Mouse (Mus musculus) spleen, embryonic (tissue): ENCODE measurements around the gene Hnf1a.
"Not testable (repeated sequence)": the region's sequence is repeated elsewhere in the genome, so short reads cannot be mapped to it uniquely, and the experiment has no call there.

Source experiments
- CTCF ChIA-PET: fragments of 350-600 bp; sonication (Branson Sonifier 250); formaldehyde crosslinking; loops from one replicate; lab custom pipeline; 2022; lab: Charles Lee

Gene Hnf1a

DNA sequence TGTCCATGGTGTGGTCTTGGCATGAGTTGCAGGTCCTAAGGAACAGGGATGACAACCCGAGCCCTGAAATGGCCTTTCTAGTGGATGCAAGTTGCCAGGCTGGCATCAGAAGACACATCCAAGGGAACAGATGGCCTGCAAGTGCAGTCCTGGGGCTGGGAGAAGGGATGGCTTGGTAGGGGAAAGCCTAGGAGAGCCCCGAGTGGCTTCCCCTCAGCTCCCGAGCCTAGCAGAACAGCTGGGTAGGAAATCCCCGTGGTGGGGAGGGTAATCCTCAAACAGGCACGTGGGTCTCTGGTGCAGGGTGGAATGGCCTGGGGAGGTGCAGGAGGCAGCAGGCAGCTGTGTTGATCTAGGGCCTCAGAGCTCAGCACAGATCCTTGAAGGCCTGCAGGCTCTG lies 21.6 kb downstream of the Hnf1a start:
- CTCF ChIA-PET = interaction anchor here (0.7 kb wide), 1 partner anchor 52 kb away, joined by 4 read pairs; the partner anchor contains the start of gene Oasl2

DNA sequence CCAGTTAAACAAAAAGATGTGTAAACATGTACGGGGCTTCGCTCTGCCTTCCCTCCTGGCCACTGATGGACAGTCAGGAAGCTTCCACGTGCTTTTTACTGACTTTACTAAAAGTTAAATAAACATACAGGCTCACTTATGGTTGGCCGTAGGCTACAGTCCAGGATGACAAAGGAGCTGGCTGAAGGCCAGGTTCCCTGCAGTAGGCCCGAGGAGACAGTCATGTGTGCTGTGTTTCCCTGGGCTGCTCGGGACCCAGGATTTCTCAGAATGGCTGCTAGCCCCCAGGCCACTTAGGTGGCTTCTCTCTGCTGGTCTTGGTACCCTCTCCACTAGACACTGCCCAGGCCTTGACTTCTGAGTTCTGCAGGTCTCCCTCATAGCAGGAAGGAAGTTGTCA lies 22.0 kb downstream of the Hnf1a start:
- CTCF ChIA-PET = no interaction called here

DNA sequence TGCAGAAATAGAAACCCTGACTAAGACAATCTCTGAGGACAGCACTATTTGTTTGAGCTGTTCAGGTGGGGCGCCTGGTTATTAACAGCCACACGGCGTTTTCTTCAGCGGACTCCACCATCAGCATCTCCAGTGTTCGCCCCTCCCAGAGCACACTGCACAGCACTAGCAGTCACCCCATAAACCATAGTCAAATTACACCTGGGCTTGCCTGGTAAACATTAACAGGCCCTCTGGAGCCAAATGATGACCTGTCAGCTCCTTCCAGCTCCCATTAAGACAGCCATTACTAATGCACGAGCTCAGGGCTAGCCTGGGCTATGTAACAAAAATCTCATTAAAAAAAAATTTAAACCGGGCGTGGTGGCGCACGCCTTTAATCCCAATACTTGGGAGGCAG lies 25.8 kb downstream of the Hnf1a start:
- CTCF ChIA-PET = no interaction called here

DNA sequence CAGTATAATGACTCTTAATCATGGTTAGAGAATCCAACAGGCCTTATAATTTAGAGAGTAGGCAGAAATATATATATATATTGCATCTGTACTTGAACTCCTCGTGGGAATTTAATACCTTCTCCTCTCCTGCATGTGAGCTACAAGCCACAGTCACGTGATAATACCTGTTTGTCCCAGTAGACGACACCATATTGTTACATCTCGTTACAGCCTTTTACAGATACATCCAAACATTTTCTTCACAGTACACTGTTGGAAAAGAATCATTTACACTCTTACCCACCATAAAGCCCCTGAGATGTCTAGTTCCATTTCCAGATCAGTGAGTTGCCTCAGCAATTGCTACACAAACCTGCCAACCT lies 28.1 kb downstream of the Hnf1a start:
- CTCF ChIA-PET = interaction anchor here (0.9 kb wide), 1 partner anchor 66 kb away, joined by 3 read pairs; no protein-coding TSS in a partner anchor

DNA sequence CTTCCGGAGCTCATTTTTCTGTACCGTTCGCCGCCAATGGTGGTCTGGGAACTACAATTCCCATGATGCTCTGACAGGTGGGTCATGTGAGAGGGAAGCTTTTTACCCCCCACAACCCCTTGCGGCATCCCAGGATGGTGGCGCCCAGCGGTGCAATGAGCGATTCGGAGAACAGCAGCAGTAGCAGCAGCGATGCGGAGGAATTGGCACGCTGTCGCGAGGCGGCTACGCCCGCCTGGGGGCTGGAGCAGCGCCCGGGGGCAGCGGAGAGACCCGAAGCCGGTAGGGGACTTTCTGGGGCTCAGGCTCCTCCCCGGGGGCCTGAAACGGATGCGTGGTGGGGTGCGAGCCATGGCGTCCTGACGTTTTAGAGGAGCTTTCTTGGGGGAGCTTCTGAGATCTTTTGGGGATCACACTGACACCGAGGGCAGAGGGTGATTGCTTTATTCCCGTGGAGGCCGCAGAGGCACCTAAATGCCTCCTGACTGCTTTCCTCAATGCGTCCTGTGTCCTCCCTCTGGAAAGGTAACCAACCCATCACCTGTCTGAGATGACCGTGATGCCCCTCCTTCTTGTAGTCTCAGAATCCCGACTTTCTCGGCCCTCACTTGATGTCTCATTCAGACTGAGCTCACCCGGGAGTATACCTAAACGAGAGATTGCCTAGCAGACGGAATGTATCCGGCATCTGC lies 28.7 kb downstream of the Hnf1a start, which contains the start of gene 2210016L21Rik:
Gene 2210016L21Rik, plus strand, starts transcription at position 85 of the 692 bp plus-strand sequence.
- CTCF ChIA-PET = interaction anchor here (0.6 to 1.1 kb wide), 4 partner anchors 36 to 257 kb away, joined by 3 to 6 read pairs (median 4); no protein-coding TSS in a partner anchor

DNA sequence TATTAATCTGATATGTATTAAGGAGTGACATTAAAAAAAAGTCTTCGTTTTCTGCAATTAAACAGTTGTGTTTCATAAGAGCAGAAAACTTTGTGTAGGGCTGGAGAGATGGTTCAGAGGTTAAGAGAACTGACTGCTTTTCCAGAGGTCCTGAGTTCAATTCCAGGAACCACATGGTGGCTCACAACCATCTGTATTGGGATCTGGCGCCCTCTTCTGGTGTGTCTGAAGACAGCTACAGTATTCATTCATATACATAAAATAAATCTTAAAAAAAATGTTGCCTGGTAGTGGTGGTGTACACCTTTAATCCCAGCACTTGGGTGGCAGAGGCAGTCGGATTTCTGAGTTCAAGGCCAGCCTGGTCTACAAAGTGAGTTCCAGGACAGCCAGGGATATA lies 29.8 kb downstream of the Hnf1a start:
- CTCF ChIA-PET = interaction anchor here (0.7 to 1.1 kb wide), 2 partner anchors 35 to 175 kb away, joined by 3 to 6 read pairs; no protein-coding TSS in a partner anchor

DNA sequence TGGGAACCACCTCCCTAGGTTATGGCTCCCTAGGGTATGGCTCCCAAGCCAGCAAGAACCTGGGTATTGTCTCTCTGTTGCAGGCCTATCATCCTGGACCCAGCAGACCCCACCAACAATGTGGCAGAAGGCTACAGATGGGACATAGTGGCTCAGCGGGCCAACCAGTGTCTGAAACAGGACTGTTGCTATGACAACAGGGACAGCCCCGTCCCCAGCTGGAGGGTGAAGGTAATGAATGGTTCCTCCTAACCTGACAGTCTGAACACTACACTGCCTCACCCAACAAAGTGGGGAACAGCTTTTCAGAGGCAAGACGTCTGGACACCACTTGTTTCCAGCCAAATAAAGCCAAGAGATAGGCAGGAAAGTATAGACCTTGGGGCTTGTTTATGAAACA lies 35.1 kb downstream of the Hnf1a start:
- CTCF ChIA-PET = interaction anchor here (0.6 kb wide), 2 partner anchors 10 to 151 kb away, joined by 3 to 6 read pairs; no protein-coding TSS in a partner anchor

DNA sequence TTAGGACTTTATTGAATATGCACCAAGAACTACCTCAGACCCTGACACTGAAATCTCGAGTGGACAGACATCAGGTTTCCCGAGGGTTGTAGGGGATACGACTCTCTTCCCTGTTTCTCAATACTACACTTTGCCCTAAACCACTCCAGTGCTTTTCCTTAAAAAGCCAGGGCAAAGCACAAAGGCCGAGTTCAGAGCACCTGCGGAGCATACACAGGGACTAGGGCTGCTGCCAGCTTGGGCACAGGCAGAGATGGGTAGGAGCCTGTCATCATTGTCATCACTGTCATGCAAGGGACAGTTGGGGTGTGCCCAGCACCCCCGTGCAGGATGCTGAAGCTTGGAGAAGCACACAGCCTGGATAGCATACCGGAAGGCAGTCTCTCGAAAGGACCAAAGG lies 37.7 kb downstream of the Hnf1a start:
- CTCF ChIA-PET = no interaction called here

DNA sequence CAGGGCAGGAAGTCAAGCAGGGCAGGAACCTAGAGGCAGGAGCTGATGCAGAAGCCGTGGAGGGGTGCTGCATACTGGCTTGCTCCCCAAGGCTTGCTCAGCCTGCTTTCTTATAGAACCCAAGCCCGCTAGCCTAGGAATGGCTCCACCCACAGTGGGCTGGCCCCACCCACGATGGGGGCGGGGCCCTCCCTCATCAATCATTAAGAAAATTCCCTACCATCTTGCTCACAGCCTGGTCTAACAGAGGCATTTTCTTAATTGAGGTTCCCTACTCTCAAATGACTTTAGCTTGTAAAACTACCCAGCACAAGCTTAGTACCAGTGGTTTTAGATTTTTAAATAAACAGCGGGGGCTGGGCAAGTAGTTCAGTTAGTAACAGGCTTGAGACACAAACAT lies 39.3 kb downstream of the Hnf1a start:
- CTCF ChIA-PET = interaction anchor here (0.5 to 1.1 kb wide), 3 partner anchors 41 to 247 kb away, joined by 3 to 4 read pairs (median 3); no protein-coding TSS in a partner anchor

DNA sequence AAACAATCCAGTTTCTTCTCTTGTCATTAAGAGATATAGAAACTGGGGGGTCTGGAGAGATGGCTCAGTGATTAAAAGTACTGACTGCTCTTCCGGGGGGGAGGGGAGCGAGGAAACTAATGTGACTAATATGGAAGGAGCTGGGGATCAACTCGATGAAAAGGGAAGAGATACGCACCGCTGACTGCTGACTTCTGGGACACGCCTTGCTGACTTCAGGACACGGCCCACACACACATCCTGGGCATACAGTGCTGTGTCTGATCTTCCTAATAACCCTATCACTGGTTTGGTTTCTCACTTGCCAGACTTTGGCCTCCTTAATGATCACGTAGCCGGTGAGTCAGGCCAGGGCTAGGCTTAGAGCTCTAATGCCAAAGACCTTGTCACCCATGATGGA lies 44.1 kb downstream of the Hnf1a start:
- CTCF ChIA-PET = no interaction called here

DNA sequence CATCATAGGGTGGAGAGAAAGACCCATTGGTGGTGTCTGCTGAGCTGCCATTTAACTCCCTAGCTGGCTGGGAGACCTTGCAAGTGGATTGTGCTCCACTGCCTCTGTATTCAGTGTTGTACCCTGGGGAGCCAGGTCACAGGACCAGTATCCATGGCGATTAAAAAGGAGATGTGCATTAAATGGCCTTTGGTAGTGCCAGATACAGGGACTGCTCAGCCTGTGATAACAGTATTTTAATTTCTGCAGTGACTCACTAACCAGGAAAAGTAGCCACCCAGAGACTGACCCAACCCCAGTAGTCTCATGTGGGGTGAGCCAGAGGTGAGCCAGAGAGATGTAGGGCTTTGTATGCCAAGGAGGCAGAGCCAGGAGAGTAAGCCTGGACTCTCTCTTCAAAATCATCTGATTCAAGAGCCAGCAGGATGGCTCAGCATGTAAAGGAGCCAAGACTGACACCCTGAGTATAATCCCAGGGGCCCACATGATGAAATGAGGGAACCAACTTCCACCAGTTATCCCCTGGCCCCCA lies 44.7 kb downstream of the Hnf1a start:
- CTCF ChIA-PET = no interaction called here

DNA sequence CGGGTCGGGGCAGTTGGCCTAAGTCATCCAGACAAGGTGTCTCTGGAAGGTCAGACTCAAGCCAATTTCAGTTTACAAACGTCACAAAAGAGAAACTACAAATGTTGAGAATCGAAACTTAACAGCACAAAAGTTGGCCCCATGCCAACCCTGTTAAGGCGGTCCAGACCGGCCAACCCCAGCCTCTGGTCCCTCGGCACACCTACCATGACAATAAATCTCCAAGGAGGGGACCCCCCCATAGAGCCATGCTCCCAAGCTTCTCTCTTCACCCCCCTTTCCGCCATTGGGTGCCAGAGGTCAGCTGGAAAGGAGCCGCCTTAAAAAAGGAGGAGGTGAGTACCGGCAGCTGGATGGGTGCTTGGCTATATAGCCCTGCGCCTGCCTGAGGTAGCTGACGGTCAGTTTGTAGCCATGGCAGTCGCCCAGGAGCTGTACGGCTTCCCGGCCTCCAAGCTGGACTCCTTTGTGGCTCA lies 47.9 kb downstream of the Hnf1a start, which contains the start of gene Oasl1:
Gene Oasl1, plus strand, starts transcription at position 243 of the 476 bp plus-strand sequence.
- CTCF ChIA-PET = no interaction called here

DNA sequence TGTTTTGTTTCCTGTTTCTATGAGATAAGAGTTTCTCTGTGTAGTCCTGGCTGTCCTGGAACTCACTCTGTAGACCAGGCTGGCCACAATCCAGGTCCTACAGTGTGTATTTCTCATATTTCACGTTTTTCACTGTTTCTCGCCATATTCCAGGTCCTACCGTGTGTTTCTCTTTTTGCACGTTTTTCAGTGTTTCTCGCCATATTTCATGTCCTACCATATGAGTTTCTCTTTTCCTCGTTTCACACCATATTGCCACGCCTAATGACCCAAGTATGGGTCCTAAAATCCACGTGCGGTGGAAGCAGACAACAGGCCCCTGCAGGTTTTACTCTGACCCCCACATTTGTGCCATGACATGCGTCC lies 48.5 kb downstream of the Hnf1a start:
- CTCF ChIA-PET = no interaction called here

DNA sequence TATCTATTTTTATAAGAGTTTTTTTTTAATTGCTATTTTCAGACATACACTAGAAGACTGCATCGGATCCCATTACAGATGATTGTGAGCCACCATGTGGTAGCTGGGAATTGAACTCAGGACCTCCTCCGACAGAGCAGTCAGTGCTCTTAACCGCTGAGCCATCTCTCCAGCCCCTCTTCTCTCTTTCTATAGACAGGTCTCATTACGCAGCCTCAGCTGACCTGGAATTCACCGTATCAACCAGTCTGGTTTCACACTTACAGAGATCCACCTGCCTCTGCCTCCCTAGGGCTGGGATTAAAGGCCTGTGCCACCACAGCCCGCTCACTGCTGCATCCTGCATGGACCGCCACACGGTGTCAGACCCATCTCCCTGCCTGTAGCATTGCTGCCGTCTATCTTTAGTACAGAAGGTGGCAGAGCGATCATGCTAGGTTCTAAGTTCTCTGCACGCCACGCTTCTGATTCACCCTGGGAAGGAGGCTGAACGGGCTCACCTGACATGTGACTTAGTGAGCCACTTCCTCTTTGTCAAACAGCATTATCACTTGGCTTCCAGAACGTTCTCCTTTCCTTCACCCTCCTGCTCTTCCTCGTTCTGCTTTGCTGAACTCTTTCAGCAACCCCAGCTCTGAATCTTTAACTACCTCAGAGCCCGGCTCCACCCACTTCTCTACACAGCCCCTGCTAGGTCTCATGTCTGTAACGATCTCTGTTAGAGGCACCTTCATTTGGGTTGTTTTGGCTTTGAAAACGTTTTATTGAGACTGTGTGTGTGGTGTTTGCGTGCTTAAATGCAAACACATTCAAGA lies 49.1 kb downstream of the Hnf1a start:
- CTCF ChIA-PET = interaction anchor here (0.5 to 1.1 kb wide), 2 partner anchors 17 to 57 kb away, joined by 4 to 10 read pairs; no protein-coding TSS in a partner anchor

DNA sequence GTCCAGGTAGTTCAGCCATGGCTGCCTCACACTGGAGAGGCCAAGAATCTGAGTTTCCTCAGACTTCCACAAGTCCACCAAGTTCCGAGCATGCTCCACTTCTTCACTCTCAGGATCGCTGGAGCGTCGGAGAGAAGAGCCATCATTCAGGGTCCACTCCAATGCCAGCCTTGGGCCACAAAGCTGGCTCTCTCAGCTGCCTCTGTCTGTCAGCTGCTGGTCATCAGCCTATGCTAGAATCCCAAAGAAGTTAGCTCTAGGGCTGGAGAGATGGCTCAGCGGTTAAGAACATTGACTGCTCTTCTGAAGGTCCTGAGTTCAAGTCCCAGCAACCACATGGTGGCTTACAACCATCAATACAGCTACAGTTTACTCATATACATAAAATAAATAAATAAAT lies 53.5 kb downstream of the Hnf1a start:
- CTCF ChIA-PET = not testable (repeated sequence)

DNA sequence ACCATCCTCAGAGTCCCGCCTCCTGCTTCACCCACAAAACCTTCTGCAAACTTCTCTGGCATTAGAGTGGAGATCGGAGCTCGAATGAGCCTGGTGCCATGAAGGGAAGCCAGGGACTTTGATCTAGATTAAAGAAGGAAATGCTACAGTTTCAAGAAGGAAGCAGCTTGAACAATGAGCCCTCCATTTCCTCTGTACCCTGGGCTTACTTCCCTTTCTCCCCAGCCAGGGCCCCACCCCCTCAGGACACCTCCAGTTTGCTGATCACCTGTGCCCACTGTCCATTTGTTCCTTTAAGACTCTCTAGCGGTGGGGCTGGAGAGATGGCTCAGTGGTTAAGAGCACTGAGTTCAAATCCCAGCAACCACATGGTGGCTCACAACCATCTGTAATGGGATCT lies 54.1 kb downstream of the Hnf1a start:
- CTCF ChIA-PET = no interaction called here

DNA sequence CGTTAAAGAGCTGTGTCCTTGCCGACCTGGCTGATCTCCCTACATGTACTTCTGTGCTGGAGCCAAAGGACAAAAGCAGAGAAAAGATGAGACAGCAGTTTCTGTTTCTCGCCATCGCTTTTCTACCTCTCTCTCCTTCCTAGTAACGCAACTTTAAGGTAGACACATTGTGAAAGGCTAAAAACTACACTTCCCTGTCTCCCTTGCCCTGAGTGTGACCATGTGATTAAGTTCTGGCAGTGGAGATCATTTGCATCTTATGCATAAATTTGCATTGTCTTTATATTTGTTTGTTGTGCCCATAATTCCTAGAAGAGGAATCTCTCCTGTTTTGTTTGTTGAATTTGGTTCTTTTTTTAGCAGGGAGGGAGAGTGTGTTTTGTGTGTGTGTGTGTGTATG lies 55.0 kb downstream of the Hnf1a start:
- CTCF ChIA-PET = no interaction called here

DNA sequence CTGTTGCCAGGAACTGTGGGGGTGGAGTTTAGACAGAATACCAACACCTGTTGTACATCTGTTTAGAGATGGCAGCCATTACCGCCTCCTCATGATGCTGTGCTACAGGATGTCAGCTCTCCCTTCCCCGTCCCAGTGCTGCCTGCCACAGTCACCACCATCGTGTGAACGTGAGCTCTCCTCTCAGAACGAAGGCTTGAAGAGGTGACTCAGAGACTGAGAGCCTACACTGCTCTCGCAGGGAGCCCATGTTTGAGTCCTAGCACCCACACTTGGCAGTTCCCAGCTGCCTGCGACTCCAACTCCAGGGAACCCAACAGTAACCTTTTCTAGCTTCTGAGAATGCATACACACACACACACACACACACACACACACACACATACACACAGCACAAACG lies 56.0 kb downstream of the Hnf1a start:
- CTCF ChIA-PET = no interaction called here

DNA sequence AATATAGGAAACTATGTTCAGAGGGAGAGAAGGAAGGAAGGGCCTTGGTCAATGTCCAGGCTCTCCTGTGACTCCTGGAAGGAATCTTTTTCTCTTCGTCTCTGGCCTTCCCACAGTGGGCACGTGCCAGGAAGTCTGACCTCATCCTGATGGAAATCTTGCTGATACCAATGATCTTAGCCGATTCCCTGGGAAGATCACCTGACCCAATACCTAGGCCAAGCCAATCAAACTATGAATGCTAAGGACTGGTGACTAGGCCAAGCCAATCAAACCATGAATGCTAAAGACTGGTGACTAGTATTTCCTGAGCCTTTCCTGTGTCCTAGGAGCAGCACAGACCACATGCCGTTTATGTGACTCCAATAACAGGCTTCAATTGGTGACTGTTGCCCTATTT lies 57.2 kb downstream of the Hnf1a start:
- CTCF ChIA-PET = no interaction called here

DNA sequence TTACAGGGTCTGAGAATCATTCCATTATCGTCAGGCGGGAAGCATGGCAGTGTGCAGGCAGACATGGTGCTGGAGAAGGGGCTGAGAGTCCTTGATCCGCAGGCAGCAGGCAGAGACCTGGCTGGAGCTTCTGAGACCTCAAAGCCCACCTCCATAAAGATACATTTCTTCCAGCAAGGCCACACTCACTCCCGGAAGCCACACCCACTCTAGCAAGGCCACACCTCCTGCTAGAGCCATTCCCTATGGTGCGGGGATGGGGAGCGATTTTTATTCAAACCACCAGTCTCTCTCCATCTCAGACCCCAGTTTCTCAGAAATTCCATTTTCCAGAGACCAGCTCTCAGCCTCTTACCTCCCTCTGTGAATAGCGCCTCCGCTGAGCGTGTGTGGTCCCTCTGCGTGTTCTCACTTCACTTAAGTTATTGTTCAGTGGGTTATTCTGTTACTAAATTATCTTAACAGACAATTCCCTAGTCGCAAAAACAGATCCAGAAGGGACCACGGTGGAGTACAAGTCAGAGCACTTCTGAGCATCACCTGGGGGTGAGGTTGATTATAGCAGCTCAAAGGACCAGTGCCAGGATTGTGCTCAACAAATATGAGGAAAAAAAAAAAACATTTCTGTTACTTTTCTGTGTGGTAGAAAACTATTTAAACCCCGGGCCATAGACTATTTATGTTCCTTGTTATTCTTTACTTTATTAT lies 62.1 kb downstream of the Hnf1a start:
- CTCF ChIA-PET = interaction anchor here (0.7 kb wide), 1 partner anchor 21 kb away, joined by 5 read pairs; no protein-coding TSS in a partner anchor

DNA sequence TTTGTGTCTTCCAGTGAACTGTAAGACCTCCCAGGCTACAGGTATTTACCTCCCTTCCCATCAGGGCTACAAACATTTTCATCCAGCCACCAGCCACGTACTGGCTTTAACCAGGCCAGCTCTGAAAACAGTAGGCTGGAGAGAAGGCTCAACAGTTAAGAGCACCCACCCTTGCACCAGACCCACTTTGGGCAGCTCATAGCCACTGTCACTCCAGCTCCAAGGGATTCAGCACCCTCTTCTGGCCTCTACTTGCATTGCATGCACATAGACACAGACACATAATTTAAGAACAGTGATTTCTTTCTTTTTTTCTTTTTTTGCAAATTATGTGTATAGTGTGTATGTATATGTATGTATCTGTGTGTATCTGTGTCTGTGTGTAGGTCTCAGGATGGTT lies 68.5 kb downstream of the Hnf1a start:
- CTCF ChIA-PET = interaction anchor here (0.6 to 0.8 kb wide), 3 partner anchors 17 to 191 kb away, joined by 3 to 10 read pairs (median 7); no protein-coding TSS in a partner anchor
